Mouse (Mus musculus): ENCODE measurements around the gene Tcf7l1.

The Tcf7l1 gene

GRCm38 (mm10) chr6:72747156-72747555 is 41.9 kb downstream of the Tcf7l1 start:
- DNase-seq (ENCODE audit: low spot score in 2 of 2): no peak

- DNase-seq (ENCODE audit: low spot score in 2 of 2): no peak
These were observed 43.3 kb downstream of the Tcf7l1 start for GRCm38 (mm10) chr6:72745781-72746180.

GRCm38 (mm10) chr6:72744144-72744800 is 44.8 kb downstream of the Tcf7l1 start:
- DNase-seq (ENCODE audit: low spot score in 2 of 2): no peak

GRCm38 (mm10) chr6:72743624-72744041 is 45.4 kb downstream of the Tcf7l1 start:
- no peak for DNase-seq (ENCODE audit: low spot score in 2 of 2)

- DNase-seq (ENCODE audit: low spot score in 2 of 2): no peak
These were observed 46.7 kb downstream of the Tcf7l1 start for GRCm38 (mm10) chr6:72742331-72742730.

GRCm38 (mm10) chr6:72740596-72741421 is 48.2 kb downstream of the Tcf7l1 start:
- peak; percentile 43 to 49 for DNase-seq (ENCODE audit: low spot score in 2 of 2)

- DNase-seq (ENCODE audit: low spot score in 2 of 2): no peak
These were observed 52.2 kb downstream of the Tcf7l1 start for GRCm38 (mm10) chr6:72736872-72737271.

- DNase-seq (ENCODE audit: low spot score in 2 of 2): no peak
These were observed 53.8 kb downstream of the Tcf7l1 start for GRCm38 (mm10) chr6:72735206-72735605.

- no peak for DNase-seq (ENCODE audit: low spot score in 2 of 2)
These were observed 55.7 kb downstream of the Tcf7l1 start for GRCm38 (mm10) chr6:72733375-72733774.

GRCm38 (mm10) chr6:72732109-72732508 is 56.9 kb downstream of the Tcf7l1 start:
- DNase-seq (ENCODE audit: low spot score in 2 of 2): no peak

GRCm38 (mm10) chr6:72730560-72730849 is 58.5 kb downstream of the Tcf7l1 start:
- DNase-seq (ENCODE audit: low spot score in 2 of 2): no peak

GRCm38 (mm10) chr6:72729831-72730559 is 59.1 kb downstream of the Tcf7l1 start:
- DNase-seq (ENCODE audit: low spot score in 2 of 2): no peak

- no peak for DNase-seq (ENCODE audit: low spot score in 2 of 2)
These were observed 61.2 kb downstream of the Tcf7l1 start for GRCm38 (mm10) chr6:72727826-72728225.

GRCm38 (mm10) chr6:72724494-72725180 is 64.4 kb downstream of the Tcf7l1 start:
- DNase-seq (ENCODE audit: low spot score in 2 of 2): peak in 1 of 2 experiments; percentile 34

GRCm38 (mm10) chr6:72723731-72724385 is 65.2 kb downstream of the Tcf7l1 start:
- peak in 1 of 2 experiments; percentile 31 for DNase-seq (ENCODE audit: low spot score in 2 of 2)

- DNase-seq (ENCODE audit: low spot score in 2 of 2): no peak
These were observed 65.9 kb downstream of the Tcf7l1 start for GRCm38 (mm10) chr6:72723143-72723542.

- no peak for DNase-seq (ENCODE audit: low spot score in 2 of 2)
These were observed 68.2 kb downstream of the Tcf7l1 start for GRCm38 (mm10) chr6:72720852-72721251.

- DNase-seq (ENCODE audit: low spot score in 2 of 2): no peak
These were observed 74.3 kb downstream of the Tcf7l1 start for GRCm38 (mm10) chr6:72714726-72715125.

- DNase-seq (ENCODE audit: low spot score in 2 of 2): no peak
These were observed 74.8 kb downstream of the Tcf7l1 start for GRCm38 (mm10) chr6:72714250-72714649.

- no peak for DNase-seq (ENCODE audit: low spot score in 2 of 2)
These were observed 77.5 kb downstream of the Tcf7l1 start for GRCm38 (mm10) chr6:72711508-72712081.

GRCm38 (mm10) chr6:72710897-72711507 is 78.1 kb downstream of the Tcf7l1 start:
- no peak for DNase-seq (ENCODE audit: low spot score in 2 of 2)
